Mouse (Mus musculus) spleen, adult 2 months (tissue): Measurements from ENCODE around the gene Gm11111. TPM values are rescaled to one million over a fixed set of nuclear protein-coding genes. Genes with fewer than 3 reads are reported as not detected.
"Not testable (repeated sequence)": the region's sequence is repeated elsewhere in the genome, so short reads cannot be mapped to it uniquely, and the experiment has no call there.

Experiments used
- DNase-seq, 2 experiments: peaks; one replicate each; pipeline versions ENCODE4 v3.0.0 to v3.0.0-alpha.2; 2012 to 2021; ENCODE audit warnings: low spot score in 2 of 2, low read depth in 1 of 2
- H3K27ac ChIP-seq: fragments of 200-500 bp; 2 replicates; pipeline ENCODE4 v1.5.1; 2012; ENCODE audit warnings: low read length, inconsistent platforms; ENCODE audit not compliant: insufficient read depth
- H3K27me3 ChIP-seq: fragments of 200-500 bp; 2 replicates; pipeline ENCODE4 v1.6.1; 2012; ENCODE audit warnings: mild to moderate bottlenecking, moderate library complexity, low read length, inconsistent platforms; ENCODE audit not compliant: control insufficient read depth, insufficient read depth
- H3K36me3 ChIP-seq: fragments of 200-500 bp; 2 replicates; pipeline ENCODE4 v1.6.1; 2012; ENCODE audit warnings: mild to moderate bottlenecking, low read length, inconsistent platforms; ENCODE audit not compliant: control insufficient read depth, insufficient read depth
- H3K4me1 ChIP-seq: fragments of 200-500 bp; 2 replicates; pipeline ENCODE4 v1.6.1; 2011; ENCODE audit warnings: inconsistent platforms; ENCODE audit not compliant: control insufficient read depth, insufficient read depth, insufficient read length
- H3K4me3 ChIP-seq: fragments of 200-500 bp; 2 replicates; pipeline ENCODE4 v1.5.1; 2011; ENCODE audit warnings: mild to moderate bottlenecking, inconsistent platforms; ENCODE audit not compliant: insufficient read depth, insufficient read length; ENCODE audit errors: extremely low read depth
- CTCF ChIP-seq: fragments of 200-500 bp; IDR thresholded peaks from 2 replicates; pipeline ENCODE4 v1.5.1; 2011; ENCODE audit warnings: mild to moderate bottlenecking, inconsistent platforms; ENCODE audit not compliant: insufficient read depth, insufficient read length, insufficient replicate concordance; ENCODE audit errors: extremely low read depth
- POLR2A ChIP-seq: fragments of 200-500 bp; IDR thresholded peaks from 2 replicates; pipeline ENCODE4 v1.6.1; 2011; ENCODE audit warnings: low read depth, low read length, inconsistent platforms
- WGBS: fragments of 180-500 bp; shearing (Covaris S2); methylation state at CpG from one replicate; pipeline ENCODE4 v1.1.7; 2018; 5-methylcytosine and 5-hydroxymethylcytosine counted together
- polyA plus RNA-seq: library from polyadenylated mRNA; depleted of rRNA; stranded (reverse); fragments of >200 nt; gene quantifications from 2 replicates; pipeline ENCODE4 v1.2.3, GENCODE M21; 2012

Gene Gm11111
- polyA plus RNA-seq, 1 experiment: not detected

DNA sequence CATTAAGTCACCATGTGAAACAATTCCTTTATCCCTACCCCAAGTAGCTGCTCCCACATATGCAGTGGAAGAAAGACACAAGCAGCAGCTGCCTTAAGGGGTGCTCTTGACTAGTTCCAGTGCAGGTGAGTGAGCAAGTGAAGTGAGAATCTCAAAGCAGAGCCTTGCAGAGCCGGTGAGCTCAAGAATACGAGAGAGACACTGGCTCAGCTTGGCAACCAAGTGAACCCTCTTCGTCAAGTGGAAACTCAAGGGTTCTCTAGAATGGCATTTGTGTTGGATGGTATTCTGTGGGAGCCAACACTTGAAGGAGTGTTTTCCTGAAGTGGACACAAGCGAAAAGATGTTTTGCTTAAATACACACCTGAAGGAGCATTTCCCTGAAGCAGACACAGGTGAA is 16.0 kb downstream of the Gm11111 start:
- DNase-seq: no peak
- Histone ChIP-seq H3K27me3 (no peaks in the 10 kb centered on the region), H3K36me3 (no peaks in the 10 kb centered on the region), H3K27ac (no peak overlapping the region), H3K4me1 (no peaks in the 10 kb centered on the region), H3K4me3 (no peak overlapping the region)
- 86% methylated on average over 4 of the region's 4 CpGs for WGBS
- TF ChIP-seq POLR2A (no peak), CTCF (no peak)

DNA sequence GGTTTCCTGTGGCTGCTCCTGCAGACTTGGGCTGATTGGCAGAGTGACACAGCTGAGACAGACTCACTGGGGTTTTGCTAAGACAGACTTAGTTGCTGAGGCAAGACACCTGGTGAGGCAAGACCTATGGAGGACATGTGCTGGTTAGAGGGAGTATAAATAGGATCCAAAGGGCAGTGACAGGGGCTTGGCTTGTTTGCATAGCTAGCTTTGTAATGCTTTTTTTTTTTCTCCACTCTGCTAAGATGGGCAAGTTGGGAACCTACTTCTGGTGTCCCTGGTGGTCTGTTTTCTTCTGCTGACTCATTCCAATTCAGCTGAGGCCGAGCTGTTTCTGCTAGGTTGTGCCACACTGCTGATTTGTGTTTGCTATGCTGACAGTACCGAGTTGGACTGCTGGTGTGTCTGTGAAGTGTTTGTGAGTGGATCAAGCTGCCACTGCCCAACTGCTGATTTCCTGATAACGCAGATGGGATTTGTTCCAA is 16.6 kb downstream of the Gm11111 start:
- Histone ChIP-seq H3K4me3 (no peak overlapping the region), H3K27ac (no peak overlapping the region), H3K36me3 (no peaks in the 10 kb centered on the region), H3K27me3 (no peaks in the 10 kb centered on the region), H3K4me1 (no peaks in the 10 kb centered on the region)
- no peak for DNase-seq
- TF ChIP-seq CTCF: no peak
- no peak for TF ChIP-seq POLR2A
- 26% methylated on average over 3 of the region's 3 CpGs for WGBS

DNA sequence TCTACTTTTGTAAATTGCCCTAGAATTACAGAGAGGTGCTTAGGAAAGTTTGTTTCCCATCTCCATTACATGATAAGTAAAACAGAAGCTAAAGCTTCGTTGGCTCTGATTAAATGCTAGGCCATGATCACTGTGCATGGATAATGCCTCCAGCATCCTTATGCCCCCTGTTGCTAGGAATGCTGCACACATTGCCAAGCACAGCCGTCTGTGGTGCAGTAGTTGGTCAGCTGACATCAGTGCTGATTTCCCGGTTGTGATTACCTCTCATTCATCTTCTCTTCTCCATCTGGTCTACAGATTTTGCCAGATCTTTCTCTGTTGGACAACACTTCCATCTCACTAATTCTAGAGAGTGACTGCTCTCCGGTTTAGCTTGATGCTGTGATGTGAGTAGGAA is 19.9 kb downstream of the Gm11111 start:
- WGBS: 88% methylated on average over 4 of the region's 4 CpGs
- no peak overlapping the region for H3K27ac ChIP-seq
- no peaks in the 10 kb centered on the region for H3K36me3 ChIP-seq
- no peak overlapping the region for H3K4me3 ChIP-seq
- H3K4me1 ChIP-seq: no peaks in the 10 kb centered on the region
- H3K27me3 ChIP-seq: no peaks in the 10 kb centered on the region
- DNase-seq: no peak
- no peak for TF ChIP-seq POLR2A
- TF ChIP-seq CTCF: no peak

DNA sequence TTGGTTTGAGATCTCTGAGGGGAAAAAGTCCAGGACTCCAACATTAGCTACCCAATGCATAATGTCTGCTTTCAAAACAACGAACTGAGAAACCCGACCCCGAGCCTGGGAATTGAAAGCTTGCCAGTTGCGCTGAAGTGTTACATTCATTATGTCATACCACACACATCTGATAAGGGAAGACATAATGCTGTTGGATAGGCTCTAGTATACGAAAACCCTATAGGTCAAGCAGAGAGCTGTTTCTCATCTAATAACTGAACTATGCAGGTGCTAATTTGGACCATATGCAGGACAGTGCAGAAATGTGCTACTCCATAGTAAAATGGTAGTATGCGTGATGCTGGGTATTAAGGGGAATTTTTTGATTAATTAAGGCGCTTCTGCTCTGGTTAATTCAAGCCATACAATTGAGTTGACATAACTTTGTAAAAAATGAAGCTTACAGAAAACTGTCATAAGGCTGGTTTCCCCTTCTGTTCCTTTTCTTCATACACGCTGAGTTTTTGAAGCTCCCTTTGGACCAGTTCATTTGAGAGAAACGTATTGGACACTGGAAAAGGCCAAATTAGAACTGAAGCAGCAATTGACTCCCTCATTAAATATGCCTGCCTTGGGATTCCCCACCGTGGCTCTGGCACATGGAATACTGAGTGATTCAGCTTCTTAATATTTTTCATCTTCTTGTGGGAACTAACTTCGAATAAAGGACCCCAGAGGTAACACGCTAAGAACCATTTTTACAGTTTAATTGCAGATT is 22.4 kb downstream of the Gm11111 start:
- H3K4me1 ChIP-seq: no peaks in the 10 kb centered on the region
- DNase-seq: no peak
- WGBS: 76% methylated on average over 12 of the region's 12 CpGs
- H3K4me3 ChIP-seq: no peak overlapping the region
- H3K36me3 ChIP-seq: no peaks in the 10 kb centered on the region
- H3K27ac ChIP-seq: no peak overlapping the region
- TF ChIP-seq CTCF (no peak), POLR2A (no peak)
- H3K27me3 ChIP-seq: no peaks in the 10 kb centered on the region; the same call in 1 of the 2 replicates

DNA sequence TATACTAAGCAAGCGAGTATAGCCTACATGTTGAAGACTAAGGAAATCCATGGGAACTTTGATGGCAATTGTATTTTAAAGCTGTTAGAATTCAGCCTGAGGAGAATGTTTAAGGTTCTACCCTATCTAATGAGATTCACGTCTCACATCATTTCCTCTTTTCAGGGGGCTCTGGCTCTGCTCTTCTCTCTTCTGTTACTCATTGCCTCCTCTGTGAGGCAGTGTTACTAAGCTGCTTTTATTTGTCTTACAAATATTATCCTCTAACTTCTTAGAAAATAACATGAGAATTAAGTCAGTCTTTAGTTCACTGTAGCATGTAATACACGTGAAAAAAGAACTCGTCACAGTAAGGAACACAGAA is 23.0 kb downstream of the Gm11111 start:
- Histone ChIP-seq H3K36me3 (no peaks in the 10 kb centered on the region), H3K4me1 (no peaks in the 10 kb centered on the region), H3K27me3 (no peaks in the 10 kb centered on the region; the same call in 1 of the 2 replicates), H3K27ac (no peak overlapping the region), H3K4me3 (no peak overlapping the region)
- DNase-seq: no peak
- WGBS: 75% methylated on average over 4 of the region's 4 CpGs
- TF ChIP-seq POLR2A: no peak
- TF ChIP-seq CTCF: no peak

DNA sequence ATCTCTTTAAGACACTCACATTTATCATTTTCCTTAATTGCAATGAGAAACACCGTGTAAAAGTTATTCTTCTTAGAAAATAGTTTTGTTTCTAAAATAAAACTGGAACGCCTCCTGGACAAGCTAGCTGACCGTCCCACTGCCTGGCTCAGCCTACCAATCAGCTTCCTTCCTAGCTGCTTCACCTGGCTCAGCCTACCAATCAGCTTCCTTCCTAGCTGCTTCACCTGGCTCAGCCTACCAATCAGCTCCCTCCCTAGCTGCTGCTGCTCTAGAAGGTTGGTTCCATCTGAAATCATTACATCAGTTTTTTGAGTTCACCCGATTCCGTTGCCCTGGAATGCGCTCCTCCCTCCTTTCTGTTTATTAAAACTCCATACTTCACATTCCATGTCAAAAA is 24.0 kb downstream of the Gm11111 start:
- H3K36me3 ChIP-seq, H3K27ac ChIP-seq, H3K4me1 ChIP-seq, H3K4me3 ChIP-seq, DNase-seq, H3K27me3 ChIP-seq: not testable (repeated sequence)
- WGBS: 92% methylated on average over 6 of the region's 6 CpGs

DNA sequence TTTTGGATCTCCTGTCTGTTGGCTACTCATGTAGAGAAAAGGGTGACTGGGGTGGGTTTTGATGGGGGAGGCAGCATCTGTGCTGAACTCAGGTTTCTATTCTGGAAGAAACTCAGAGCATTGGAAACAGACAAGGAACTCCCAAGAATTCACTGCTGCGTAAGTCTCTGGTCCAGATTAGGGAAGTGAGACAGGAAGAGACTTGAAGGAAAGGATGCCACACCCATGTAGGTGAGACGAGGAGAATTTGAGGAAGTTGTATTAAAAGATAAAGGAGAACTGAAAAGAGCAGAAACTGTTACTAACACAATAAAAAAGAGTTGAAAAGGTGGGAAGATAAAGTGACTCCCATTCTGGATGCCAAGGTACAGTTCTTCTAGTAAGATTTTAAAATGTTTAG is 25.9 kb downstream of the Gm11111 start:
- no peak for TF ChIP-seq POLR2A
- TF ChIP-seq CTCF: no peak
- Histone ChIP-seq H3K36me3 (no peaks in the 10 kb centered on the region), H3K27me3 (no peaks in the 10 kb centered on the region; the same call in 1 of the 2 replicates), H3K4me1 (no peaks in the 10 kb centered on the region), H3K27ac (no peak overlapping the region), H3K4me3 (no peak overlapping the region)
- 7% methylated on average over 2 of the region's 2 CpGs for WGBS
- DNase-seq: no peak
